Mouse (Mus musculus) stomach, embryonic 16.5 days (tissue): Measurements from ENCODE around the gene Tspan15. TPM values are rescaled to one million over a fixed set of nuclear protein-coding genes. Genes with fewer than 3 reads are reported as not detected.

Experiments
- ATAC-seq: fragments of 200-750 bp; cut with Nextera tagmentation; 2 replicates; pipeline ENCODE4 v1.8.0; 2017; ENCODE audit warnings: moderate number of reproducible peaks, moderate TSS enrichment; ENCODE audit not compliant: insufficient read depth, low FRiP score
- H3K27ac ChIP-seq: fragments of 300-500 bp; sonication (generic); 2 replicates; pipeline ENCODE4 v1.5.1; 2014; ENCODE audit warnings: low read length
- H3K27me3 ChIP-seq: fragments of 300-500 bp; sonication (generic); 2 replicates; pipeline ENCODE4 v1.6.1; 2014; ENCODE audit warnings: low read length, control low read depth, mixed read lengths; ENCODE audit not compliant: control insufficient read depth, insufficient read depth
- H3K36me3 ChIP-seq: fragments of 300-500 bp; sonication (generic); 2 replicates; pipeline ENCODE4 v1.6.1; 2014; ENCODE audit warnings: low read length; ENCODE audit not compliant: control insufficient read depth, insufficient read depth
- H3K4me1 ChIP-seq: fragments of 300-500 bp; sonication (generic); 2 replicates; pipeline ENCODE4 v1.6.1; 2014; ENCODE audit warnings: low read length, control low read depth, mixed read lengths; ENCODE audit not compliant: control insufficient read depth, insufficient read depth
- H3K4me2 ChIP-seq: fragments of 300-500 bp; sonication (generic); 2 replicates; pipeline ENCODE4 v1.6.1; 2014; ENCODE audit warnings: low read depth, low read length, mixed read lengths
- H3K4me3 ChIP-seq: fragments of 300-500 bp; sonication (generic); replicated peaks from 2 replicates; pipeline ENCODE4 v1.5.1; 2014; ENCODE audit warnings: mild to moderate bottlenecking, low read length
- H3K9ac ChIP-seq: fragments of 300-500 bp; sonication (generic); 2 replicates; pipeline ENCODE4 v1.6.1; 2014; ENCODE audit warnings: low read length
- H3K9me3 ChIP-seq: fragments of 300-500 bp; sonication (generic); replicated peaks from 2 replicates; pipeline ENCODE4 v1.6.1; 2016; ENCODE audit warnings: low read length, control low read depth; ENCODE audit not compliant: control insufficient read depth
- WGBS: fragments of 180-500 bp; shearing (Covaris S2); extraction: QIAGEN DNeasy Blood & Tissue Kit; methylation state at CpG from one replicate; pipeline ENCODE4 v1.1.7; 2014; 5-methylcytosine and 5-hydroxymethylcytosine counted together
- polyA plus RNA-seq: library from polyadenylated mRNA; unstranded; fragments of >200 nt; fragmentation: Nextera tagmentation; extraction: Ambion mirVana; gene quantifications from 2 replicates; pipeline ENCODE4 v1.2.1, GENCODE M21; 2015

Gene Tspan15
- polyA plus RNA-seq, 1 experiment from 2014 or later, result 65.5 TPM

- ATAC-seq, result peak; percentile 36; the same call in 1 of the 2 replicates
- 52% methylated on average over 2 of the region's 2 CpGs for WGBS
- H3K9ac ChIP-seq, result no peak overlapping the region
Measured at GRCm38 (mm10) chr10:62221647-62222046, 9.4 kb downstream of the Tspan15 start.

GRCm38 (mm10) chr10:62220732-62221514, 10.1 kb downstream of the Tspan15 start:
- H3K36me3 ChIP-seq, result no peaks in the 10 kb centered on the region
- WGBS, result 61% methylated on average over 8 of the region's 8 CpGs
- peak overlapping the region; percentile 51; the same call in 1 of the 2 replicates for H3K9ac ChIP-seq
- peak overlapping the region; percentile 93 for H3K27ac ChIP-seq
- H3K4me1 ChIP-seq, result peaks cover 53% of the 10 kb centered on the region
- H3K4me2 ChIP-seq, result peak overlapping the region; percentile 28; the same call in 1 of the 2 replicates
- peak; percentile 64; the same call in 1 of the 2 replicates for ATAC-seq
- no peaks in the 10 kb centered on the region for H3K9me3 ChIP-seq
- H3K27me3 ChIP-seq, result no peaks in the 10 kb centered on the region
- H3K4me3 ChIP-seq, result no peak overlapping the region

More at GRCm38 (mm10) chr10:62221647-62222046, 9.4 kb downstream of the Tspan15 start:
- Histone ChIP-seq H3K4me1 (peaks cover 46% of the 10 kb centered on the region), H3K4me3 (no peak overlapping the region), H3K27me3 (no peaks in the 10 kb centered on the region), H3K27ac (peak overlapping the region; percentile 93), H3K4me2 (peak overlapping the region; percentile 28; the same call in 1 of the 2 replicates), H3K9me3 (no peaks in the 10 kb centered on the region), H3K36me3 (no peaks in the 10 kb centered on the region)

- no peaks in the 10 kb centered on the region for H3K9me3 ChIP-seq
- no peak overlapping the region for H3K4me3 ChIP-seq
- no peak overlapping the region for H3K4me2 ChIP-seq
- peaks cover 51% of the 10 kb centered on the region for H3K4me1 ChIP-seq
- peak overlapping the region; percentile 47 for H3K27ac ChIP-seq
- no peaks in the 10 kb centered on the region for H3K36me3 ChIP-seq
- 62% methylated on average over 7 of the region's 7 CpGs for WGBS
- ATAC-seq, result 0 out of 2 replicates have a peak, but pooled peaks have one; percentile 1
- no peaks in the 10 kb centered on the region for H3K27me3 ChIP-seq
- no peak overlapping the region for H3K9ac ChIP-seq
Measured at GRCm38 (mm10) chr10:62218789-62219172, 12.3 kb downstream of the Tspan15 start.

- H3K27me3 ChIP-seq, result no peaks in the 10 kb centered on the region
- H3K9me3 ChIP-seq, result no peaks in the 10 kb centered on the region
- 73% methylated on average over 19 of the region's 19 CpGs for WGBS
- peaks cover 52% of the 10 kb centered on the region for H3K4me1 ChIP-seq
- H3K27ac ChIP-seq, result peak overlapping the region; percentile 47
- H3K36me3 ChIP-seq, result no peaks in the 10 kb centered on the region
- no peak overlapping the region for H3K4me3 ChIP-seq
- no peak for ATAC-seq
- no peak overlapping the region for H3K9ac ChIP-seq
- H3K4me2 ChIP-seq, result no peak overlapping the region
Measured at GRCm38 (mm10) chr10:62218044-62218788, 12.8 kb downstream of the Tspan15 start.

GRCm38 (mm10) chr10:62217196-62217595, 13.9 kb downstream of the Tspan15 start:
- Histone ChIP-seq H3K27me3 (no peaks in the 10 kb centered on the region), H3K9me3 (no peaks in the 10 kb centered on the region), H3K4me2 (no peak overlapping the region)

GRCm38 (mm10) chr10:62216595-62216994, 14.5 kb downstream of the Tspan15 start:
- H3K27me3 ChIP-seq, result no peaks in the 10 kb centered on the region
- H3K36me3 ChIP-seq, result no peaks in the 10 kb centered on the region
- ATAC-seq, result no peak
- H3K27ac ChIP-seq, result peak overlapping the region; percentile 57
- 55% methylated on average over 5 of the region's 5 CpGs for WGBS
- H3K9me3 ChIP-seq, result no peaks in the 10 kb centered on the region
- no peak overlapping the region for H3K4me3 ChIP-seq
- no peak overlapping the region for H3K9ac ChIP-seq
- H3K4me2 ChIP-seq, result no peak overlapping the region
- H3K4me1 ChIP-seq, result peaks cover 48% of the 10 kb centered on the region

More at GRCm38 (mm10) chr10:62217196-62217595, 13.9 kb downstream of the Tspan15 start:
- no peak for ATAC-seq
- Histone ChIP-seq H3K4me3 (no peak overlapping the region), H3K36me3 (no peaks in the 10 kb centered on the region), H3K9ac (no peak overlapping the region), H3K27ac (peak overlapping the region; percentile 57), H3K4me1 (peaks cover 53% of the 10 kb centered on the region)
- 51% methylated on average over 8 of the region's 8 CpGs for WGBS

- 0 out of 2 replicates have a peak overlapping the region, but pooled peaks have one; percentile 15 for H3K27ac ChIP-seq
- H3K4me1 ChIP-seq, result peaks cover 47% of the 10 kb centered on the region
- H3K36me3 ChIP-seq, result no peaks in the 10 kb centered on the region
- H3K27me3 ChIP-seq, result no peaks in the 10 kb centered on the region
- no peaks in the 10 kb centered on the region for H3K9me3 ChIP-seq
- 87% methylated on average over 8 of the region's 8 CpGs for WGBS
- H3K4me2 ChIP-seq, result no peak overlapping the region
- ATAC-seq, result no peak
- no peak overlapping the region for H3K9ac ChIP-seq
- H3K4me3 ChIP-seq, result no peak overlapping the region
Measured at GRCm38 (mm10) chr10:62215633-62216032, 15.4 kb downstream of the Tspan15 start.

GRCm38 (mm10) chr10:62215169-62215616, 15.9 kb downstream of the Tspan15 start:
- 0 out of 2 replicates have a peak overlapping the region, but pooled peaks have one; percentile 15 for H3K27ac ChIP-seq
- peaks cover 45% of the 10 kb centered on the region for H3K4me1 ChIP-seq
- no peaks in the 10 kb centered on the region for H3K9me3 ChIP-seq
- ATAC-seq, result no peak
- no peak overlapping the region for H3K4me3 ChIP-seq
- 33% methylated on average over 5 of the region's 5 CpGs for WGBS
- H3K9ac ChIP-seq, result no peak overlapping the region
- no peaks in the 10 kb centered on the region for H3K36me3 ChIP-seq
- no peak overlapping the region for H3K4me2 ChIP-seq
- H3K27me3 ChIP-seq, result no peaks in the 10 kb centered on the region

- Histone ChIP-seq H3K4me3 (no peak overlapping the region), H3K36me3 (no peaks in the 10 kb centered on the region), H3K4me1 (peaks cover 31% of the 10 kb centered on the region), H3K27ac (peak overlapping the region; percentile 46), H3K9me3 (no peaks in the 10 kb centered on the region), H3K4me2 (no peak overlapping the region), H3K27me3 (no peaks in the 10 kb centered on the region), H3K9ac (no peak overlapping the region)
- no peak for ATAC-seq
- 60% methylated on average over 6 of the region's 6 CpGs for WGBS
Measured at GRCm38 (mm10) chr10:62211310-62211709, 19.7 kb downstream of the Tspan15 start.
